Mouse (Mus musculus) G1E (cell line): ENCODE measurements around the gene Ccl17.

Experiments used
- CTCF ChIP-seq: IDR thresholded peaks from 2 replicates; pipeline ENCODE4 v1.5.1; 2012; ENCODE audit warnings: low read depth, low read length, inconsistent platforms, mixed read lengths
- GATA1 ChIP-seq: IDR thresholded peaks from 2 replicates; pipeline ENCODE4 v1.6.1; 2012; ENCODE audit warnings: borderline replicate concordance, low read length, inconsistent platforms, mixed read lengths
- GATA2 ChIP-seq: IDR thresholded peaks from 2 replicates; pipeline ENCODE4 v1.6.1; 2012; ENCODE audit warnings: low read depth, low read length, inconsistent platforms, borderline replicate concordance
- TAL1 ChIP-seq: conservative IDR thresholded peaks from 2 replicates; pipeline ENCODE4 v1.6.1; 2012; ENCODE audit warnings: low read depth, low read length, inconsistent platforms, mixed read lengths

DNA sequence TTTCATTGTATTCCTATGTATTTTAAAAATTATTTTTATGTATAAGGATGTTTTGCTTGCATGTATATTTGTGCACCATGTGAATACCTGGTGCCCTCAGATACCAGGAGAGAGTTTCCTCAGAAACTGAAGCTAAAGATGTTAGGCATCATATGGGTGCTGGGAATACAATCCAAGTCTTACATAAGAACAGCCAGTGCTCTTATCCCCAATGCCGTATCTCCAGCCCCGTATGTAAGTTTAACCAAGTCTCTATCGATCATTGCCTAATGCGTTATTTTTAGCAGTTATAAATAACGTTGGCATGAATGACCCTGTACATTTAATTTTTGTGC is 46.7 kb downstream of the Ccl17 start:
- no peak for TF ChIP-seq CTCF
- no peak for TF ChIP-seq GATA1
- TF ChIP-seq GATA2 = no peak
- TF ChIP-seq TAL1 = no peak
